Comparison of ENCODE assay signal across 13 mouse cellular contexts in genomic region chr17:71698619-71698956, GRCm38 (mm10). TPM values are rescaled to one million over a fixed set of nuclear protein-coding genes. Genes with fewer than 3 reads are reported as not detected.
"Had no signal": no experiment of that assay in that cellular context is flagged by ENCODE, and none has a peak within 500 bp of the region (broad histone marks: within the 10 kb centered on the region; RNA-seq: fewer than 3 reads in every experiment).

No protein-coding gene starts in this region.

- H3K4me3 ChIP-seq: left cerebral cortex, adult 2 months; limb, embryonic 10.5 days; liver, embryonic 15.5 days; lung, embryonic 15.5 days; neural tube, embryonic 12.5 days had no signal

- H3K9ac ChIP-seq: liver, embryonic 15.5 days; lung, embryonic 15.5 days; neural tube, embryonic 12.5 days had no signal

- H3K27me3 ChIP-seq: liver, embryonic 15.5 days; lung, embryonic 15.5 days; neural tube, embryonic 12.5 days had no signal

- H3K9me3 ChIP-seq: limb, embryonic 10.5 days; liver, embryonic 15.5 days; lung, embryonic 15.5 days; neural tube, embryonic 12.5 days had no signal

- H3K36me3 ChIP-seq: limb, embryonic 10.5 days; liver, embryonic 15.5 days; lung, embryonic 15.5 days; neural tube, embryonic 12.5 days had no signal

- H3K4me2 ChIP-seq: liver, embryonic 11.5 days; liver, embryonic 15.5 days; lung, embryonic 15.5 days; neural tube, embryonic 12.5 days had no signal

- DNase-seq: kidney, postnatal 25 days; midbrain, embryonic 14.5 days; thymus, postnatal 4 days had no signal

- H3K4me1 ChIP-seq: liver, embryonic 15.5 days; neural tube, embryonic 12.5 days had no signal

- H3K27ac ChIP-seq: left cerebral cortex, adult 2 months; limb, embryonic 10.5 days; liver, embryonic 15.5 days; lung, embryonic 15.5 days; neural tube, embryonic 12.5 days; stomach, postnatal 0 days had no signal

RNA-seq across cellular contexts. Expression of gene Togaram2, which starts 25.5 kb away (rescaled TPM):
- total RNA-seq: megakaryocyte progenitor cell, adult 5-6 weeks; monocyte, adult 5-6 weeks; neutrophil, adult 5-6 weeks had no signal
- polyA plus RNA-seq: limb, embryonic 10.5 days; liver, embryonic 11.5 days; liver, embryonic 15.5 days had no signal

RNA-seq across cellular contexts. Expression of gene Pcare, which starts 54.1 kb away (rescaled TPM):
- total RNA-seq: megakaryocyte progenitor cell, adult 5-6 weeks; monocyte, adult 5-6 weeks; neutrophil, adult 5-6 weeks had no signal
- polyA plus RNA-seq: limb, embryonic 10.5 days; liver, embryonic 11.5 days; liver, embryonic 15.5 days; lung, embryonic 15.5 days; midbrain, embryonic 14.5 days; neural tube, embryonic 12.5 days; stomach, postnatal 0 days had no signal
